Mouse (Mus musculus): ENCODE data around the gene Il1rl2. TPM values are rescaled to one million over a fixed set of nuclear protein-coding genes. Genes with fewer than 3 reads are reported as not detected.
A peak's percentile ranks its signal among the peaks of the same experiment; 100 is the strongest.

The Il1rl2 gene
- polyA plus RNA-seq (2011; ENCODE audit: insufficient read depth, insufficient read length, low replicate concordance, missing spikeins) = 3.0 and 3.2 TPM in 2 replicates

DNA sequence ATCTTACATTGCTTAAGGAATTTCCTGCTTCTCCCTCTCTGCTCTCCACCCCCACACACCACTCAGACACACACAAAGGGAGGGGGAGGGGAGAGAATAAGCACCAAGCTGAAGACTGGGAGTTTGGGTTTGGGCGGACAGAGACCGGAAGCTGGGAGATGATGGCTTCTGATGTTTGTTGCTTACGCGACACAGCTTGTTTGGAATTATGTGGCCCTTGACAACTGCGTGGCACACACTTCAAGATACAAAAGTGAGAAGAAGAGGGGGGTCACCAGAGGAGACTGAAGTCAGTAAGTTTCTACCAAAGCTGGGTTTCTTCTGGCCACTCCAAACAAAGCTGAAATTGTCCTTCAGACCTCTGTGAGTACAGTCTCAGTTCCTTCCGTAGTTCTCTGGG is at the start of gene Il1rl2:
TSS of gene Il1rl2 (plus strand) at position 154 of the 400 bp plus-strand sequence.
- Histone ChIP-seq H3K27ac (ENCODE audit: control insufficient read depth, insufficient read depth, low read depth, low read length, poor library complexity) (no peak within 1 kb of the TSS), H3K4me1 (ENCODE audit: control insufficient read depth, insufficient read depth, low read length) (peaks cover 5% of the 10 kb centered on the region), H3K4me3 (replicated peaks; ENCODE audit: control insufficient read depth, low read depth, low read length) (peak within 1 kb of the TSS; percentile 68)
- TF ChIP-seq POLR2A (IDR thresholded peaks at IDR 0.05; ENCODE audit: borderline replicate concordance, control insufficient read depth, low read depth, low read length) = no peak
- no peak for TF ChIP-seq CTCF (IDR thresholded peaks at IDR 0.05; ENCODE audit: control insufficient read depth, insufficient read depth, low read length)
- WGBS = under 1% methylated on average over 6 of the region's 6 CpGs

DNA sequence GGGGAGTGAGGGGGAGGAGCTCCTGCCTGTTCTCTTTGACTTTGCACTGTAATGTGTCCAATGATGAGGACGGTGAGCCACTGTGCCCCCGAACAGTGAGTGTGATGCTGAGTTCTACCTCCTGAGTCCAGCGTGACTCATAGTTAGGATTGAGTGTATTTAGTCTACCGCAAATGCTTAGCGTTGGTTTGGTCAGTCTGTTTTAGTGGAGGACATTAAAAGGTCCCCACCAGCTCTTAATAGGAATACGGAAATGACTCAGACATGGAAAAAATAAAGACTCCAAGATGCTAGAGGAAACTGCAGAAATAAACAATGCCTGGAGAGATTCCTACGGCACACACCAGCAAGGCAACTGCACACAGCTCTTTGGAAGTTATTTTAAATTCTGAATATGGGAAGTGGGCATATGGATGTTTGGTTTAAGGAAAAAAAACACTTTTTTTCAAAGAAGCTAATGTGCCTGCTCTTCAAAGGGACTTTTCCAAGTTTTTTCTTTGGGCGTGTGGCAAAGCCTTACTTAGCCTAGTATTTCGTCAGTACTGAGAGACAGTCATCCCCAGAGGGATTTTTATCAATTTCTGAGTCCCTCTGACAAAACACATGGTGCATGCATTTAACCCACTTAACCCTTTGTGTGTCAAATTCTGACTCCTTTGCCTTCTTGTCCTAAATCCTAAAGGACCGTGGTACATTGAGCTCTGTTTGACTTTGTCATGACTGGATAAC is 49.0 kb upstream of the Il1rl2 start:
- 80% methylated on average over 10 of the region's 10 CpGs for WGBS
- no peak overlapping the region for H3K27ac ChIP-seq (ENCODE audit: control insufficient read depth, insufficient read depth, low read depth, low read length, poor library complexity)
- H3K4me3 ChIP-seq (replicated peaks; ENCODE audit: control insufficient read depth, low read depth, low read length) = no peak overlapping the region
- TF ChIP-seq CTCF (IDR thresholded peaks at IDR 0.05; ENCODE audit: control insufficient read depth, insufficient read depth, low read length) = no peak
- peaks cover 1% of the 10 kb centered on the region; the same call in 1 of the 2 replicates for H3K4me1 ChIP-seq (ENCODE audit: control insufficient read depth, insufficient read depth, low read length)

DNA sequence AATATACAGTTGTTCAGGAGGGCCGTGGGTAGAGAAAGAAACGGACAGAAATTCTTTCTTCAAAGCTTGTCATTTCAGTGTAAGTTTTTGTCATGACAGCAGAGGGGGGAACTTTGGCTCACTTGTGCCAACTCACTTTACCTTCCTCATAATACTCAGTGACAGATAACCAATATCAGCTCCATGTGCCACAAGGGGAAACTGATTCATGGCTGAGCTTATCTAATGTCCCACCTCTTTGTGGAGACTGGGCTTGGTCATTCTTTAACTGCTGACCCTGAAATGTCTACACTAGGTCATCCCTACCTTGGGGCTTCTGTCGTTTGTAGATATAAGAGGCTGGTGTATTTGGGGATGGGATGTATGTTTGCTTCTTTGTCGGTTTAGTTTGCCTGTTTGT is 46.5 kb upstream of the Il1rl2 start:
- 78% methylated on average over 4 of the region's 4 CpGs for WGBS

DNA sequence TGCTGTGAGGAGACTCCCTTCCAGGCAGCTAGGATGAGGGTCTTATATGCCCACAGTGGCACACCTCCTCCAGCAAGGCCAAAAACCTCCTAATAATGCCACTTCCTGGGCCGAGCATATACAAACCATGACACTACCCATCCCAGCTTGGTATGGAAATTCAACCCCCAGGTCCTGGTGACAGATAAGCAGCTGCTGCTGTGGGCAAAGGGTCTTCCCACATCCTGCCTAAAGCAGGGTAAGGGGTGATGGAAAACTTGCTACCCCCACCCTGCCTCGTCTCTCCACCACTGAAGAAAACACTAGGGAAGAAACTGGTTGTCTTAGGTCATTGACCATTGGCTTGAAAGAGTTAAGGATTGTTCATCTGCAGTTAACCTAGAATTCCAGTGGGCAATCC is 45.7 kb upstream of the Il1rl2 start:
- H3K27ac ChIP-seq (ENCODE audit: control insufficient read depth, insufficient read depth, low read depth, low read length, poor library complexity) = no peak overlapping the region
- H3K4me3 ChIP-seq (replicated peaks; ENCODE audit: control insufficient read depth, low read depth, low read length) = no peak overlapping the region
- TF ChIP-seq POLR2A (IDR thresholded peaks at IDR 0.05; ENCODE audit: borderline replicate concordance, control insufficient read depth, low read depth, low read length) = no peak
- no peak for TF ChIP-seq CTCF (IDR thresholded peaks at IDR 0.05; ENCODE audit: control insufficient read depth, insufficient read depth, low read length)
- 66% methylated on average over 2 of the region's 2 CpGs for WGBS
- H3K4me1 ChIP-seq (ENCODE audit: control insufficient read depth, insufficient read depth, low read length) = no peaks in the 10 kb centered on the region

More for the DNA sequence above, 46.5 kb upstream of the Il1rl2 start:
- no peak overlapping the region for H3K27ac ChIP-seq (ENCODE audit: control insufficient read depth, insufficient read depth, low read depth, low read length, poor library complexity)
- H3K4me3 ChIP-seq (replicated peaks; ENCODE audit: control insufficient read depth, low read depth, low read length) = no peak overlapping the region
- no peak for TF ChIP-seq CTCF (IDR thresholded peaks at IDR 0.05; ENCODE audit: control insufficient read depth, insufficient read depth, low read length)
- TF ChIP-seq POLR2A (IDR thresholded peaks at IDR 0.05; ENCODE audit: borderline replicate concordance, control insufficient read depth, low read depth, low read length) = no peak
- no peaks in the 10 kb centered on the region for H3K4me1 ChIP-seq (ENCODE audit: control insufficient read depth, insufficient read depth, low read length)

DNA sequence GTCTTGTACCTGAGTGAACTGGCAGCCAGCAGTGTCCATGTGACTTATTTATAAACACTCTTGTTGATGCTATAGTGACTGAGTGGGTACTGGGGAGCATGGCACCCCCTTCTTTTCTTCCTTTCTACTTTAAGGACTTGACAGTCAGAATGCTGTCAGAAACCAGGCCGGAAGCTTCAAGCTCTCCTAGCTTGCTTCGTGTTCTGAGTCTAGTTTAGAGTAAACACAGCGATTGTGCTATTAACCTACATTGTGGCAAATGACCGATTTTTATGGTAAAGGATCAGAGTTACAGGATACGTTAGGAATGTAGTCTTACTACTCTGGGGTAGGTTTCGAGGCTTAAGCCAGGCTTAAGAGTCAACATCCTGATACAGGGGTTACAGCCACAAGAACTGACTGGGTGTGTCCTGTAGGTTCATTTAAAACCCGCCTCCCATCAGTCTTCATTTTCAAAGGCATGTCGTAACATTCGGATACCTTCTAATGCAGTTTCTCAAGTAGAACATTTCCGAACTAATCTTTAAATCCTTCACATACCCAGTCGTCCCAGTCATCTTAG is 45.1 kb upstream of the Il1rl2 start:
- TF ChIP-seq POLR2A (IDR thresholded peaks at IDR 0.05; ENCODE audit: borderline replicate concordance, control insufficient read depth, low read depth, low read length) (no peak), CTCF (IDR thresholded peaks at IDR 0.05; ENCODE audit: control insufficient read depth, insufficient read depth, low read length) (no peak)
- H3K27ac ChIP-seq (ENCODE audit: control insufficient read depth, insufficient read depth, low read depth, low read length, poor library complexity) = no peak overlapping the region
- 83% methylated on average over 11 of the region's 11 CpGs for WGBS

DNA sequence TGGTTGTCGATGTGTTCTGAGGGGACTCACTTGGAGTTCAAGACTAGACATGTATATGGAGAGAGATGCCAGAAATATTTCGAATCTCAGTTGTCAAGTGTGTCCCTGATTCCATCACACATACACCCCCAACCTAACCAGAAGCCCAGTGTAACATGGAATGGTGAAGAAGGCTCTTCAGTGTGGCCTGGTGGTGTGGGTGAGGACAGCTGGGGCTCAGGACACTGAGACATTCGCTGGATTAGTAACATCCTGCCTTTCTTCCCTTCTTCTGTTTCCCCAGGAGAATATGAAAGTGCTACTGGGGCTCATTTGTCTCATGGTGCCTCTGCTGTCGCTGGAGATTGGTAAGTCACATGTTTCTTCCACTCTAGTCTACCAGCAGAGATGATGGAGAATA is 42.5 kb upstream of the Il1rl2 start:
- Histone ChIP-seq H3K27ac (ENCODE audit: control insufficient read depth, insufficient read depth, low read depth, low read length, poor library complexity) (no peak overlapping the region), H3K4me3 (replicated peaks; ENCODE audit: control insufficient read depth, low read depth, low read length) (no peak overlapping the region), H3K4me1 (ENCODE audit: control insufficient read depth, insufficient read depth, low read length) (no peaks in the 10 kb centered on the region)
- no peak for TF ChIP-seq POLR2A (IDR thresholded peaks at IDR 0.05; ENCODE audit: borderline replicate concordance, control insufficient read depth, low read depth, low read length)
- WGBS = 72% methylated on average over 4 of the region's 4 CpGs

More for the DNA sequence above, 45.1 kb upstream of the Il1rl2 start:
- Histone ChIP-seq H3K4me1 (ENCODE audit: control insufficient read depth, insufficient read depth, low read length) (no peaks in the 10 kb centered on the region), H3K4me3 (replicated peaks; ENCODE audit: control insufficient read depth, low read depth, low read length) (no peak overlapping the region)

DNA sequence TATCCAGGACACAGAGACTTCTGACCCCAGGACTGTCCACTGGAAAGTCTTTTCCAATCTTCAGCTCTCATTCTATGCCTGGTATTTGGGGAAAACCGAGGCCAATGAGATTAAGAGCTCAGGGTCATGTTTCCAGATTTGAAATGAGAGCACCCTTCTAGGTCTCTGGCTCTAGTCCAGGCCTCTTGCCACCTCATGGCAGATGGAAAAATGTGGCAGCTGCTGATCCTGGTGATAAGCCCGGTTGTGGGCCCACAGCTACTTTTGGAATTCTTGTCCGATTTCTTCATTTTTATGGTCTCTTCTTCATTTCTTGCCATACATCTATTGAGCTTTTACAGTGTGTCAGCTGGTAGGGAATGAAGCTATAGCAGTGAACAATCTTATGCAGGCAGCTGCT is 42.0 kb upstream of the Il1rl2 start:
- TF ChIP-seq POLR2A (IDR thresholded peaks at IDR 0.05; ENCODE audit: borderline replicate concordance, control insufficient read depth, low read depth, low read length) = no peak
- no peak for TF ChIP-seq CTCF (IDR thresholded peaks at IDR 0.05; ENCODE audit: control insufficient read depth, insufficient read depth, low read length)
- H3K4me1 ChIP-seq (ENCODE audit: control insufficient read depth, insufficient read depth, low read length) = no peaks in the 10 kb centered on the region
- 80% methylated on average over 3 of the region's 3 CpGs for WGBS
- H3K27ac ChIP-seq (ENCODE audit: control insufficient read depth, insufficient read depth, low read depth, low read length, poor library complexity) = no peak overlapping the region
- H3K4me3 ChIP-seq (replicated peaks; ENCODE audit: control insufficient read depth, low read depth, low read length) = no peak overlapping the region

DNA sequence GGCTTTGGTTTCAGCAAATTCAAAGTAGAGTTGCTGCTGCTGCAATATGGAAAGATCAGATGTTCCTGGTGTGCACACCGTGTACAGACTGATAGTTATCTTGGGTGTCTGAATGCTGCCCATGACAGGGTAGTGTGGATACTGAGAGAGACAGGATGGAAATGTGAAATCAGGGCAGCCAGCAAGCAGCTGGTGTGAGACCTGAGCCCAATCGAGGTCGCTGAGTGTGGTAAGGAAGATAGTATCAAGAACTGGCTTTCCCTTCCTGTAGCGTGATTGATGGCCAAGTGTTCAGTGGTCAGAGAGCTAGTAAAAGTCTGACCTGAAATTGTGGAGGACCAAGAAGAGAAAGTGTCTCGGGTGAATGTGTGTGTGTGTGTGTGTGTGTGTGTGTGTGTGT is 40.4 kb upstream of the Il1rl2 start:
- Histone ChIP-seq H3K4me3 (replicated peaks; ENCODE audit: control insufficient read depth, low read depth, low read length) (no peak overlapping the region), H3K4me1 (ENCODE audit: control insufficient read depth, insufficient read depth, low read length) (no peaks in the 10 kb centered on the region), H3K27ac (ENCODE audit: control insufficient read depth, insufficient read depth, low read depth, low read length, poor library complexity) (no peak overlapping the region)
- TF ChIP-seq POLR2A (IDR thresholded peaks at IDR 0.05; ENCODE audit: borderline replicate concordance, control insufficient read depth, low read depth, low read length) (no peak), CTCF (IDR thresholded peaks at IDR 0.05; ENCODE audit: control insufficient read depth, insufficient read depth, low read length) (no peak)
- WGBS = 9% methylated on average over 5 of the region's 5 CpGs

Measured in bone marrow, adult 2 months (tissue).